Mouse (Mus musculus): ENCODE results near the gene Fhod1.

Fhod1 gene

DNA sequence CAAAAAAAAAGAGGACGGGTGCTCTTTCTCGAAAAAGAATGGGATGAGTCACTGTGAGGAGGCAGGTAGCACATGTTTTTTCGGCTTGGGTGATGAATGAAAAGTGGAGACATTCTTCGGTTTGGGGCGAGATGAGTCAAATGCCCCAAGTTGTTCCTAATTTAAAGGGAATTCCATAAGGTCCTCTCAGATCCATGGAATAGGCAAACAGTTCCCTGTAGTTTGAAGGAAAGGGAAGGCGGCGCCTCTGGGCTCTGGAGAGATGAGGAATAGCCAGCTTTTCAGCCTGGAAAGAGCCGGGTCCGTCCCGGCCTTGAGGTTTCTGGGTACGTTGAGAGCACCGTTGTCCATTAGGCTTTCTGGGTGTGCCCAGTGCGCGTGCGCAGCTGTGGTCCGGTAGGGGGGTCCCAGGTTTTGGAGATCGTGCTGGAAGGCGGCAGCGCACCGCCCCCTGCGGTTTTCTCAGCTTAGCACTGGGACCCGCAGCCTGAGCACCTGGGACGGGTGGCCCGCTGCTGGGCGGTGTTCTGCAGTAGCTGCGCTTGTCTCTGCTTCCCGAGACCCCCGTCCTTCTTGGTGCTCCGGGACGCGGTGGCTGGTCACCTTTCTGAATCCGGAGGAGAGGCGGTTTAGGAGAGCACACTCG lies 820 bp upstream of the Fhod1 start, which contains the start of gene Slc9a5:
Gene Slc9a5 (plus strand): TSS at position 394 of the 646 bp plus-strand sequence.
- no peak for DNase-seq (ENCODE audit: low spot score)

- DNase-seq (ENCODE audit: low spot score): peak; percentile 40
Measured at GRCm38 (mm10) chr8:105346611-105347427, 934 bp downstream of the Fhod1 start.

DNA sequence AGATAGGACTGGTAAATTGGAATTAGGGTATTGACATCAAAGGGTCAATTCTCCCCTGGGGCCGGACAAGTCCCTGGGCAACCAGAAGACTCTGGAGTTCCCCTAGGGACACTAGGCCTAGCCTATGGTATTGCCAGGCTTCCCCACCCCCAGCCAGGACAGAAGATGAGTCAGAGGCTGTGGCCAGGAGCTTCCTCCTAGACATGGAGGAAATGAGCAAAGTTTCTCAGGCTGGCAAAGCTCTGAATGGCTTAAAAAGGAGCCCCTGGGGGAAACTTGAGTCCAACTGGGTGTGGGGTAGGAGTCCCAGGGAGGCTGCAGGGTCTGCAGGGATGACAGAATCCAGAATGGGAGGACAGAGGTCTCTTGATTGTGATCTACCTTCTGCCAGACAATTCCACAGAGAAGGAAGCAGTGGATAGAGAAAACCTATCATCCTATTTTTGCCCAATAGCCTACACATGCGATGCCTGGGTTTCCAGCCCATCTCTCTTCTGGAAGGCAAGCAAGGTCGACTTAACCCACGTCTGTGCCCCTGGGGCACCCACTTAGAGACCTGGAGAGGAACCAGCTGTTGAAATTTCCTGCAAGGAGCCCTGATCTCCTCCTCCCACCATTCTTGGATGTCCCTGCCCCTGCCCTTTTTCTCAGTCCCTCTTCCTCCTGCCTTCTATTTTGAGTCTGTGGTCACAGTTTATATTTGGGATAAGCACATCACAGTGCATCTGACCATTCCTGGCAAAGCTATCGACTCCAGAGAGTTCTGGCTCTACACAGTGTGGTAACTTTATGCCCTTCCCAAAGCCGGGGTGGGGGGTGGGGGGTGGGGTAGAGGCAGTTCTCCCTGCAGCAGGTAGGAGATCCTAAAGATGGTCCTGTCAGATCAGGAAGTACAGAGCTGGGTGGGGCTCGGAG lies 2.4 kb downstream of the Fhod1 start:
- DNase-seq (ENCODE audit: low spot score): no peak

DNA sequence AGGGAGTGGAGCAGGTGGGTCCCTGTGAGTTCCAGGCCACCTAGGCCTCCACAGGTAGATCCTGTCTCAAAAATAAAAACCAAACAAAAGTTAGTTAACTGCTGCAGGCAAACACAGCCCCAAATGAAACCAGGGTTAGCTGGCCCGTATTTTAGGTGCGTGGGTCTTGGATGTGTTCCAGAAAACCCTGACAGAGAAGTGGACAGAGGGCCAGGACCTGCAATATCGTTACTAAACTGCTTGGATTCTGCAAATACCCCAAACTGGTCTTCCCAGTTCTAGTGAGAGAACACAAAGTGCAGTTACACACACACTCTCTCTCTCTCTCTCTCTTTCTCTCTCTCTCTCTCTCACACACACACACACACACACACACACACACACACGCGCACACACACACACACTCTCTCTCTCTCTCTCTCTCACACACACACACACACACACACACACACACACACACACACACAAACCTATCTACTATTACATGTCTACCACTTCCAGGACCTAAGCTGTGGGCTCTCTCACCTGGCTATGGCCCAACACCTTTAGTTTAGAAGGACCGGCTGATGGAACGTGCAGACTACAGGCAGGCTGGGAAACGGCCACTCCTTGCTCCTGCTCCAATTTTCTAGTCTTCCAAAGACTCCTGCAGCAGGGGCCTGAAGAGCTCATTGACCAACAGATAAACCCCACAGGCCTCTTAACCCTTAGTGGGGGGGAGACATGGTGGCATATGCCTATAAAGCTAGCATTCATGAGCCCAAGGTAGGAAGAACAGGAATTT lies 3.8 kb downstream of the Fhod1 start:
- DNase-seq (ENCODE audit: low spot score): no peak

DNA sequence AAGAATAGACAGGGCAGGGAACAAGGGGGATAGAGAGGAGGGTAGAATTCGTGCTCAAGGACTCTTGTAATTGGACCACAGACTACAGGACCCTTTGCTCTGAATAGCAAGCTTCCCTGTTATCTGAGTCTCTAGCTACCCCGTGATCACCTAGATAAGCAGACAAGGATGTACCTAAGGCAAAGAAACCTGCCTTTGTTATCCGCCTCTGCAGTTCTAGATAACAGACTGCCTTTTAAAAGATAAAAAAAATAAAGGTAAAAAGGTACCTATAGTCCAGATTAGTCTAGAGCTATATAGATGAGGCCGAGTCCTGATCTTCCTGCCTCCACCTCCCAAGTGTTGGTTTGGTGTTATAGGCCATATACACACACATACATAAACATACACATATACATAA lies 5.0 kb downstream of the Fhod1 start:
- no peak for DNase-seq (ENCODE audit: low spot score)

DNA sequence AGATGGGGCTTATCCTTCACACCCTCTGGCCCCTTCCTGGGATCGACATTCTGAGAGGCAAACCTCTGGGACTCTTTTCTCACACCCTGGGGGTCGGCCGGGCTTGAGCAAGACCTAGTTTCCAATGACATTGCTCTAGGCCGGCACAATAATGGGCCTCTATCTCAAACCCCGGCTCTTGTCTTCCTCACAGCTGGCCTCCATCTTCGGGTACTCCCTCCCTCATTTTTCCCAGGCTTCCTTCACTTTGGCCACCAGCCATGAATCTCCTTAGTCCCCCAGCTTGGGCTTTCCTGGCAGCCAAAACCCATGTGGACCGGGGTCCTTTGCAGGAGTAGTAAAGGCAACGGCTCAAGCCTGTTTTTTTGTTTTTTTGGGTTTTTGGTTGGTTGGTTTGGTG lies 6.4 kb downstream of the Fhod1 start:
- no peak for DNase-seq (ENCODE audit: low spot score)

DNA sequence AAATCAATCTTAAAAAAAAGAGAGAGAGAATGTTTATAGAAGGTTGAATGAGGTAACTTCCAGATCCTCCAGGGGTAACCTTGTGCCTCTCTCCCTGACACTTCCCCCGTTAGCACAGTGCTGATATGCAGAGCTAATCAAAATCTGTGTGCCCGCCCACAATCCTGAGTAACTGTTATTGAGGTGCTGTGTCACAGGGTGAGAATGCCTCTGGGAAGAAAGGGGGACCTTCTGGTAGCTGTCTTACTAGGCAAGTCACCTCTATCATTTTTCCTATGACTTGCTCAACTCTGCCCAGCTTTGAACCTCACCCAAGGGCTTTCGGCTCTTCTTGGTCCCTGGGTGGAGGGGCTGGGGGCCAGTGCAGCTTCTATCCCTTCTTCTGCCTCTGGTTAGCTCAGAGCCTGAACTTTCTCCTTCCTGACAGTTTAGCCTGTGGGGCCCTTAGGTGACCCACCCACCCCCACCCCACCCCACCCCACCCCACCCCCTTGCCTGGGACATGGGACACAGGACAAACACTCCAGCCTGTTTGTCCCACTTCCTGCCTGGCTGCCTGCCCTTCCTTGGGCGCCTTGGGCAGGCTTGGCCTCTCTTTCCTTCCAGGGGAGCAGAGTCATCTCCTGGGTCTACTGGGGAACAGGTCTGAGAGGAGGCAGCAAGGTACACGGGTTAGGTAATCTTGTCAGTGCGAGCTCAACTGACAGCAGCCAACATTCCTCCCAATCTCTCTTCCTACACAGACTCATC lies 7.7 kb downstream of the Fhod1 start:
- no peak for DNase-seq (ENCODE audit: low spot score)

GRCm38 (mm10) chr8:105338992-105339391 lies 8.8 kb downstream of the Fhod1 start:
- DNase-seq (ENCODE audit: low spot score): no peak

DNA sequence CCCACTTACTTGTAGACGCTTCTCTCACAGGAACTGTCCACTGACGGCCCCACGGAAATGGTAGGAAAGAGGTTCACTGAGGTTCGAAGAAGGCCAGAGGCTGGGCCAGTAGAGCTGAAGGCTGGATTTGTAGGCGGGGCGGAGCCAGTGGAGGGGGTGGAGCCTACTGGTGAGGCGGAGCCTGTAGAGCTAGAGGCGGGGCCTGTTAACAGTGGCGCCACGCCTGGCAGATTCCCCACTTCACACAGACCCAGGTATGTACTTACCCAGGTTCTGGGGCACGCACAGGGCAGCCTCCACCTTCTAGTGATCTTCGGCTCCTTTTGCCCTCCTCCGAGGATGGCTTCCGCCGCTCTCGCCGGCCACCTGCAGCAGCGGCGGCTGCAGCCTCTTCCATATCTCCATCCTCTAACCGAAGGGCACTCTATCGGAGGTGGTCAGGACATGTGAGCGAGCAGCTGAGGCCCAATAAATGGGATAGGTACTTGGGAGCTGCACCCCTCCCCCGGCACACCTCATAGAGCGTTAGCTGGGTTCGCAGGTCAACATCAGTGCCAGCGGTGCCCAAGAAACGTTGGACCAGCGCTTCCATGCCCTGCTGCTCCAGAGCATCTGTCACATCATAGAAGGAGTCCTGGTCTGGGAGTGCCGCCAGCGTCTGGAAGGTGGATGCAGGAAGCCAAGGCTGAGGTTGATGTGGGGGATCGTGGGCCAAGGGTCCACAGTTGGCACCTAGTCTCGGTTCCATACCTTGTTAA lies 11.2 kb downstream of the Fhod1 start:
- DNase-seq (ENCODE audit: low spot score): no peak

DNA sequence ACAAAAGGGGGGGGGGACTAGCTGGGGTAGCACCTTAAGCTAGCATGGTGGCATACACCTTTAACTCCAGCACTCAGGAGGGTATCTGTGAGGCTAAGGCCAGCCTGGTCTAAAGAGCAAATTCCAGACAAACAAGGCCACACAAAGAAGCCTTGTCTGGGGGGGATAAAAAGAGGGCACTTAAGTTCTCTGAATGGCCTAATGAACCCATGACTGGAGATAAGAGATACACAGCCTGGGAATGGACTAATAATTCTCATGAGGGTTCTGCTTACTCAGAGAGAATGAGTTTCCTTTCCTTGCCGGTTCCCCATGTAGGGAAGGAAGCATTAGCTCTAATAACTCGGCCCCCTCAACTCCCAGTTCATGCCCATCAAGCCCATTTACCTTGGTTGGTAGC lies 15.2 kb downstream of the Fhod1 start:
- DNase-seq (ENCODE audit: low spot score): no peak

GRCm38 (mm10) chr8:105331931-105332330 lies 15.8 kb downstream of the Fhod1 start:
- no peak for DNase-seq (ENCODE audit: low spot score)

GRCm38 (mm10) chr8:105331469-105331868 lies 16.3 kb downstream of the Fhod1 start:
- DNase-seq (ENCODE audit: low spot score): no peak

DNA sequence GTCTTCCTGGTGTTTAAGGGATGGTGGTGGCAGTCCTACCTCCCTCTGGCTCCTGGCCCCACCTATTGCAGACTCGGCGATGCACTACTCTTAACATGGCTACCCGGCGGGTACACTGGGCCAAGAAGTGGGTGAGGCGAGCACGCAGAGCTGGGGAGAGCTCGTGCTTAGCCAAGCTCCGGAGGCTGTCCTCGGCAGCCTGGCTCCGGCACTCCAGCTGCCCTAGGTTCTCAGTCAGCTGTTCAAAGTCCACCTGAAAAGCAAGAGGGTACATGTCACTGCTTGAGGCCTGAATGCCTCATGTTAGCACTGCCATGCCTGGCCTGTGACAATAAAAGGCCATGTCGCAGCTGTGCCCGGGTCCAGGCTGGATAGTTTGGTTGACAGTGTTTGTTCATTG lies 17.4 kb downstream of the Fhod1 start:
- DNase-seq (ENCODE audit: low spot score): no peak

GRCm38 (mm10) chr8:105326968-105327367 lies 20.8 kb downstream of the Fhod1 start:
- no peak for DNase-seq (ENCODE audit: low spot score)

DNA sequence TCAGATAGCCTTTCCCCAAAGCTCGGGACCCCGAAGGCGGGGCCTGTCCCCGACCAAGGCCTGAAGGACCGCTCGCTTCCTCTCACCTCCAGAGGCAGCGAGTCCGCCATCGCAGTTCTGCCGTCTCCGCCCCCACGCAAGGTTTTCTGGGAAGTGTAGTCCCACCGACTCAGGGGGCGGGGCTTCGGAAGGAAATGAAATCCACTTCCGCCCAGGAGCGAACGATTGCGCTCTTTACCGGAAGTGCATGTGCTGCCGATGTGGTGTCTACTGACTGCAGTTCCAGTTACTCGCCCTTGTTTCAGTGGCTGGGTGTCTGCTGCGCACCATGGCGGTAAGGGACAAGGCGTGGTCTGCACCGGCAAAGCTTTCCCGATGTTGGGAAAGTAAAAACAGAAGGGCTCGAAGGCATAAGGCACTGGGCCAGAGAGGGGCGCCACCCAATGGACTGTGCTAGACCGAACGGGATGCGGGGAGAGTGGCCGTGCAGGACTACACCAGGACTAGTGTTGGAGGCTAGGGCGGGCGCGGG lies 21.5 kb downstream of the Fhod1 start, which contains the start of the genes Lrrc29 and Tmem208:
Gene Lrrc29 (minus strand): TSS at position 138 of the 532 bp plus-strand sequence.
Gene Tmem208 (plus strand): TSS at position 214 of the 532 bp plus-strand sequence.
- peak; percentile 93 for DNase-seq (ENCODE audit: low spot score)

GRCm38 (mm10) chr8:105325641-105326093 lies 22.1 kb downstream of the Fhod1 start:
- no peak for DNase-seq (ENCODE audit: low spot score)

- DNase-seq (ENCODE audit: low spot score): no peak
Measured at GRCm38 (mm10) chr8:105323183-105323582, 24.6 kb downstream of the Fhod1 start.

GRCm38 (mm10) chr8:105318662-105319190 lies 29.0 kb downstream of the Fhod1 start:
- DNase-seq (ENCODE audit: low spot score): no peak

- DNase-seq (ENCODE audit: low spot score): no peak
Measured at GRCm38 (mm10) chr8:105317941-105318340, 29.8 kb downstream of the Fhod1 start.
